Mouse (Mus musculus): ENCODE measurements around the gene Prkaa1.

Gene Prkaa1

DNA sequence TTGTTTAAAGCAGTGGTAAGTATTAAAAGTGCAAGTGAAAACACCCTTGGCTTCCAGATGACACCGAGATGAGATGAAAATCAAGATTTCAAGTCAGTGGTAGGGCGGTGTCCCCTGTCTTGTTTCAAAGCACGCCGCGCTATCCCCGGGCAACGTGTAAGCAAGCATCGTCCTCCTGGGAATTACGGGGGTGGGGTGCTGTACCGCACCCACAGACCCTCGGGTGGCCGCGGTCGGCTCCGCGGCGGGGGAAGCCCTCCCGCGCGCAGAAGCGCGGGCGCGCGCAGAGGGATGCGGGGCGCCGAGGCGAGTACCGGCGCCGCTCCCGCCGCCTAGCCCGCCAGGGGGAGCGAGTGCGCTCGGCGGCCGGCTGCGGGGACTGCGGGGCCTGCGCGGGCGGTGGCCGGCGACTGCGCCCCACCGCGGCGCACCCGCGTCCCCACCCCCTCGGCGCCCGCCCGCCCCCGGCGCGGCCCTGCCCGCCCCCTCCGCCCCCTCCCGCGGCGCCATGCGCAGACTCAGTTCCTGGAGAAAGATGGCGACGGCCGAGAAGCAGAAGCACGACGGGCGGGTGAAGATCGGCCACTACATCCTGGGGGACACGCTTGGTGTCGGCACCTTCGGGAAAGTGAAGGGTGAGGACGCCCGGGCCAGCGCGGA is at the start of gene Prkaa1:
Gene Prkaa1 (plus strand): TSS at position 501 of the 660 bp plus-strand sequence.
- DNase-seq: peak; percentile 83

DNA sequence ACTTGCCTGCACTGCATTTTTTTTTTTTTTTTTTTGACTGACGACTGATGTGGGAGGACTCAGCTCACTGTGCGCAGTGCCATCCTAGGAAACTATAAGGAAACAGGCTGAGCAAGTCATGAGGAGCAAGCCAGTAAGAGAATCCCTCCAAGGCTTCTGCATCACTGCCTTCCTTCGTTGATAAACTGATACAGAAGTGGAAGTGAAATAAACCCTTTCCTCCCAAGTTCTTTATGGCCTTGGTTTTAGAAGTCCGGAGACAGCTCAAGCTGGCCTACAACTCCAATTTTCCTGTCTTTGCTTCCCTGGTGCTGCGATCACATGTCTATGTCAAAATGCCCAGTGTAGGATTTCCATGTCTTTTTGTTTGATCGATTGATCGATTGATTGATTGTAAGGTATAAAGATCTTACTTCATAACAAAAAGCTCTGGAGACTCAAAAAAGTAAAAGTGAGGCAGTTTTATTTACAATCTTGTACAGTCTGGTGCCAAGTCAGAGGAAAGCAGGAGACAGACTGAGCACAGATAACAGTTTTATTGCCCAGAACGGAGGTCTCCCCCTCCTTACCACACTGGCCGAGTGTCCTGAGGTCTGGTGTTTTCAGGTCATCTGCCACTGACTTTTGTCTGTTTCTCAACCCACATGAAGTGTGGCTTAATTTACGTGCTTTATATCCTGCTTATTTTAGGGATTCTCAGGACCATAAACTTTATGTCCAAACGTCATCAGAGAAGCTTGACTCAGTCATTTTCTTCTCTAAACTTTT is 47.9 kb upstream of the Prkaa1 start:
- DNase-seq: no peak

DNA sequence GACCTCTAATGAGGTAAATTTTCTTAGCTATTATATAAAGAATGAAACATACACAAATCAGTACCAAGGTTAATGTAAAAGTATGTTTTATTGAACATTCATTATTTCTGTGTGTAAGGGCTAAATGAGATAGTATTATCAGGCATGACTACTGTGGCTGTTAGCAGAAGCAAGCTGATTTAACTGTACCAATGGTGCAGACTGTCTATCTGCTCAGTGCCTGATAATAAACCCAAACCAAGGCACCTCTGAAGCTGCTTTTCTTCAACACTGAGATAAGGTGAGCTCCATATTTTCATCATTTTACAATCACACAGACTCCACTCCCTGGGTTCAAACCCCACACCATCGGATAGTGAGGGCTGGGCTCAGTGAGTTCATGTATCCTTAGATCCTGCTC is 46.3 kb upstream of the Prkaa1 start:
- DNase-seq: no peak

DNA sequence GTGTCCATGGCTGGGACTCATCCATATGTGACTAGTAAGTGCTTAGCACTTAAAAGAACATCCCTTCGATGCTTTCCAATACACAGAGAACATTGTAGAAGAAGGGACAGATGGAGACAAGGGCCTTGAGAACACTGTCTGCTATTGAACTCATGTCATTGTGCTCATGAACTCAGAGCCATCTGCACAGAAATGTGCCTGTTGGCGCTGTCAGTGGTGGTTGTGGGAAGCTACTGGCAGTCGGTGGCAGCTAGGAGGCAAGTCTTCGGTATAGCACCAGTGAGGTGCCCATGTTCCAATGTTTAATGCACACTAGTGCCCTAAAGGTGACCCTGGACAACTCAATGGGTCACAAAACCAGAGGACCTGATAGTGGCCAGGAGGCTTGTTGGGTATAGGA is 41.3 kb upstream of the Prkaa1 start:
- no peak for DNase-seq

DNA sequence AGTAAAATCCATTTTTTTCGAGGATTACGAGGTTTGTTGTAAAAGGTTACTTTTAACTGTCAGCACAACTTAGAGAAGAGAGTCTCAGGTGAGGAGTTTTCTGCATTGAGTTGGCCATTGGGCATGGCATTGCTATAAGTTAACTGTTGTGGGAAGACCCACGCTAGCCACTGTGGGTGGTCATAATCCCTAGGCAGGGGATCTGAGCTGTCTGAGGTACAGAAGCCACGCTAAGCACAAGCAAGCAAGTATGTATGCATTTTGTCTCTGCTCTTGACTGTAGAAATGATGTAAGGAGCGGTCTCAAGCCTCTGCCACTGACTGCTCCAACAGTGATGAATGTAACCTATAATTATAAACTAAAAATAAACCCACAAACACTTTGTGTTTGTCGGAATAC is 37.8 kb upstream of the Prkaa1 start:
- DNase-seq: no peak

- DNase-seq: no peak
These were observed 37.4 kb upstream of the Prkaa1 start for GRCm38 (mm10) chr15:5106293-5106692.

GRCm38 (mm10) chr15:5107686-5108654 is 35.7 kb upstream of the Prkaa1 start, which contains the start of gene Card6:
Gene Card6 (minus strand): TSS chr15:5108539.
- DNase-seq: no peak

DNA sequence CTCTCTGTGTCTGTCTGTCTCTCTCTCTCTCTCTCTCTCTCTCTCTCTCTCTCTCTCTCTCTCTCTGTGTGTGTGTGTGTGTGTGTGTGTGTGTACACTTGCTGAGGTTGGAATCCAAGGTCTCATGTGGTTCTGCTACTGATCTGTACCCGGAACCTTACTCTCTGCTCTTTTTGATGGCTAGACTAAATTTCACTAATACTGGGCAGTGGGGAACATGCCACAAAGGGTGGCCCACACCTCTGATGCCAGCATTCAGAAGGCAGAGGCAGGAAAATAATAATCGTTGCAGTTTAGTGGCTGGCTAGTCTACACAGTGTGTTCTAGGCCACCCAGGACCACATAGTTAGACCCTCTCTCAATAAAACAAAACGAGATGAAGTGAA is 35.0 kb upstream of the Prkaa1 start:
- no peak for DNase-seq

GRCm38 (mm10) chr15:5112651-5113050 is 31.0 kb upstream of the Prkaa1 start:
- DNase-seq: no peak

DNA sequence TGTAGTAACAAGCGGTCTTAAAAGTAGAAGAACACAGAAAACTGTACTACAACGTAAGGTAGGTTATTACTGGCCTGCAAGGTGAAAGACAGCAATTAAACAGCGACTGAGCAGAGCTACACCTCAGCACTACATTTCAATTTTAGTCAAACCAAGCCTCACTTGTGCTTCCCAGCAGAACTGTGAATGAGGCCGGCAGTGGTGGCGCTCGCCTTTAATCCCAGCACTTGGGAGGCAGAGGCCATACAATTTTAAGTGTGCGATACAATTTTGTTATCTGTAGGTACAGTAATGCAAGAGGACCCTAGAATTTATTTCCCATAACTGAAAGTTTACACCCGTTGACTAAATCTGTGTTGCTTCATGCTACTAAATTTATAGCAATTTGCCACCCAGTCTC is 28.5 kb upstream of the Prkaa1 start:
- no peak for DNase-seq

DNA sequence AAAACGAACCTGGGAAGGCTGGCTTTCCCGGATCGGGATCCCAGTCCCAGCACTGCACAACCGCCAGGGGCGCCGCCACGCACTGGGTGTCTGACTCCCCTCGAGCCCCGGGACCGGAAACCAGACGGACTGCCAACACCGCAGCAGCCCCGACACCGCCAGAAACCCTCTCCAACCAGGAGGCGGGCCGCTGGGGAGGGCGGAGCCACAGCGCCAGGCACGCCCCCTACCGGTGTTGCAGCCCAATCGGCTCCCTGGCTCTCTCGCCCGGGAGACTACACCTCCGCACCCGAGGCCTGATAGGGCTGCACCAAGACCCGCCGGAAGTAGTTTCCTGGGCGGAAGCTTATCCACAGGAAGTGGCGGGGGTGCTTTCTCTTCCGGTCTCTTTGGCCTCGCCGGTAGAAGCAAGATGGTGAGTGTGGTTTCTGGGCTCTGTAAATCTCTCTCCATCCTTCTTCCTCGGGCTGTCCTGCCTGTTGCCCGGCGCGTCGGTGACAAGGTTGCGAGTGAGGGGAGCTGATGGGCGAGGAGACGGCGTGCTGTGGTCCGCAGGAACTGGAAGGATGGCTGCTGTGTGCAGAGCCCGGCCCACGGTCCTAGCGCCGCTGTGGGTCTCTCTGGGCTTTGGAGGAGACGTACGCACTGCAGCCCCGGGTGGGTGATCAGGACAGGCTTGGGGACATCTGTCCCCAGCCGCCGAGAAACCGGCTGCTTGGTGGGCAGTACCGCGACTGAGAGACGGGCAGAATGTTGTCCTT is 27.2 kb upstream of the Prkaa1 start, which contains the start of gene Rpl37:
Gene Rpl37 (plus strand): TSS at position 376 of the 761 bp plus-strand sequence.
- DNase-seq: peak; percentile 99

DNA sequence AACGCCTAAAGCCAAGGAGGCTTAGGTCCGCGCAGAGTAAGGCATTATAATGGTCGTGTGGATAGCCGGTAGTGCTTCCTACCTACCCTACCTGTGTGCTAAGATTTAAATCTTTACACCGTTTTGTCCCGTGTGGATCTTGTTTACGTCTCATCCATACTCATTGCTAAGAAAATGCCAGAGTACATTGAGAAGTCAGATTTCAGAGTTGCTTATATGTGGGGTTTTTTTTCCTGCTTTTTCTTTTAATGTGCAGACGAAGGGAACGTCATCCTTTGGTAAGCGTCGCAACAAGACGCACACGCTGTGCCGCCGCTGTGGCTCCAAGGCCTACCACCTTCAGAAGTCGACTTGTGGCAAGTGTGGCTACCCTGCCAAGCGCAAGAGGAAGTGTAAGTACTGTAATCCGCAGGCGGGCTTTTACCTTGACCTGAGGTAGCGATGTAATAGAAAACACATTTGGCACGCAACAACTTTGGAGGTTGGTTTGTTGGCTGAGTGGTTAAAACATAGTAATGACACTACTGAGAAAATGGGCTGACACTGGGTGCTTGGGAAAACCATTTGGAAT is 26.5 kb upstream of the Prkaa1 start:
- DNase-seq: no peak

GRCm38 (mm10) chr15:5118626-5119025 is 25.0 kb upstream of the Prkaa1 start:
- DNase-seq: no peak

DNA sequence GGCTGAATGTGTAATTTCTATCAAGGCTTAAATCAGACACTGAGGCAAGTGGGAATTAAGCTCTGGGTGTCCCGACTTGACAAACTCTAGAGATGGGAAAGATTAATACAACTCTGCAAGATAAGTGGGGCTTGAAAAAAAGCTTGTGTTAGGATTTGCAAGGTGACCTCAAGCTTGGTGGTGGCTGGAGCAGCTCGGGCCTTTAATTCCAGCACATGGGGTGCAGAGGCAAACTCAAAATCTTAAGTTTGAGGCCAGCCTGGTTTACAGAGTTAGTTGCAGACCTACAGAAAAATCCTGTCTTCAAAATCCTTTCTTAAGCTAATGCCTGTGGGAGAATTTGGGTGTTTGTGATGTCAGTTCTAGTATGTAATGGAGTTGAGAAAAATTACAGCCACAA is 24.5 kb upstream of the Prkaa1 start:
- no peak for DNase-seq

- no peak for DNase-seq
These were observed 24.0 kb upstream of the Prkaa1 start for GRCm38 (mm10) chr15:5119707-5120106.

GRCm38 (mm10) chr15:5121535-5122313 is 21.9 kb upstream of the Prkaa1 start:
- DNase-seq: no peak

- no peak for DNase-seq
These were observed 17.2 kb upstream of the Prkaa1 start for GRCm38 (mm10) chr15:5126456-5126855.

DNA sequence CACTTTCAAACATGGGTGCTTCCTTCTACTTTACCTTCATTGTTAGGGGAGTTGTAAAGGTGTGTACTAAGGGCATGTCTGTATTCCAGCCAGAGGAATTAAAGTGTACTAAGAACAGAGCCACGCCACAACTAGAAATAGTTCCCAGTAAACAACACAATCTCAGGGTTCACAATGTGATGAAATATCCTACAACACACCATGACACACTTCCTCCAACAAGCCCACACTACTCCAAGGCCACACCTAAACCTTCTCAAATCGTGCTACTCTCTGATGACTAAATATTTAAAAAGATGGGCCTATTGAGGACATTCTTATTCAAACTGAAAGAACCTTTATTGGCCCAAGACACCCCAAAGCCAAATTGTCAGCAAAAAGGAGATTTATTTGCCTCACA is 16.2 kb upstream of the Prkaa1 start:
- DNase-seq: no peak

- DNase-seq: no peak
These were observed 15.3 kb upstream of the Prkaa1 start for GRCm38 (mm10) chr15:5128176-5128940.

DNA sequence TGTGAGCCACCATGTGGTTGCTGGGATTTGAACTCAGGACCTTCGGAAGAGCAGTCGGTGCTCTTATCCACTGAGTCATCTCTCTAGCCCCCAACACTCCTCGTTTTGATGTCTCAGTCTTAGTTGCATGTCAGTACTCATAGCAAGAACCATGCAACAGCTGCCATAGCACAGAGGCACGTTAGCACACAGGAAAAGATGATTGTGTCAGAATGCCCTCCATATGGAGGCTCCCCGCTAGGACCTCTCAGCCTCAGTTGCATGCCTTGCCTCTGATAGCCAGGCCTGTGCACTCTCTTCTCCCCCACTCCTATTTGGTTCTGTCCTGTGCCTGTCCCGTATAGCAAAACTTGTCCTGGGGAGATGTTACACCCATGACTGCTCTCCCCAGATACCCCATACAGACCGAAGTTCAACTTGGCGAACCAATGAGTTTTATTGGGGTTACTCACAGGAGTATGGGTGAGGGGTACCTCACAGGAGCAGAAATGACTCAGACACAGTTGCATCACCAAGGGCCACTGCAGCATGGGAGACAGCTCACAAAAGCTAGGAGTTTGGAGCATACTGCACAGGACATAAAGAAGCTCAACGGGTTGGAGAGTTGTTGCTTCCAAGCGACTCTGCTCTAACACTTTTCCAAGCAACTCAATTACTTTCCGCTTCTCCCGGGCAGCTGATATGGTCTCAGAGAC is 14.4 kb upstream of the Prkaa1 start:
- DNase-seq: no peak
